Comparison of ENCODE assay signal across 18 mouse cellular contexts in genomic region chr1:36201739-36202138, GRCm38 (mm10).
"Had no signal": no experiment of that assay in that cellular context is flagged by ENCODE, and none has a peak within 500 bp of the region (broad histone marks: within the 10 kb centered on the region; RNA-seq: fewer than 3 reads in every experiment).

No protein-coding gene starts in this region.

- H3K4me2 ChIP-seq: intestine, embryonic 15.5 days; limb, embryonic 13.5 days; liver, embryonic 12.5 days; liver, embryonic 15.5 days; midbrain, embryonic 11.5 days had no signal

- H3K27me3 ChIP-seq: intestine, embryonic 15.5 days; limb, embryonic 13.5 days; liver, embryonic 12.5 days; liver, embryonic 15.5 days; megakaryocyte, embryonic 14.5 days had no signal

- H3K27ac ChIP-seq: intestine, embryonic 15.5 days; layer of hippocampus, adult 2 months; limb, embryonic 10.5 days; limb, embryonic 13.5 days; liver, embryonic 12.5 days; liver, embryonic 15.5 days had no signal

- H3K9me3 ChIP-seq: intestine, embryonic 15.5 days; limb, embryonic 10.5 days; limb, embryonic 13.5 days; liver, embryonic 12.5 days; liver, embryonic 15.5 days; megakaryocyte, embryonic 14.5 days had no signal

- H3K9ac ChIP-seq: intestine, embryonic 15.5 days; limb, embryonic 13.5 days; liver, embryonic 12.5 days; liver, embryonic 15.5 days had no signal

- ATAC-seq: intestine, embryonic 15.5 days; liver, embryonic 12.5 days had no signal

- H3K4me3 ChIP-seq: intestine, embryonic 15.5 days; layer of hippocampus, adult 2 months; limb, embryonic 10.5 days; limb, embryonic 13.5 days; liver, embryonic 12.5 days; liver, embryonic 15.5 days; megakaryocyte, embryonic 14.5 days had no signal

- DNase-seq: kidney, adult 18-20 months; kidney, adult 9 months; kidney, postnatal 25 days; layer of hippocampus, adult 9-11 months; liver; lung, adult 18-20 months; lung, postnatal 36 days; midbrain, embryonic 14.5 days; thymus, adult 18-20 months; thymus, postnatal 36 days had no signal

- H3K4me1 ChIP-seq: intestine, embryonic 15.5 days; limb, embryonic 10.5 days; limb, embryonic 13.5 days; liver, embryonic 15.5 days; megakaryocyte, embryonic 14.5 days had no signal
